Mouse (Mus musculus): Measurements from ENCODE around the gene 9430015G10Rik.

GRCm38 (mm10) chr4:156097770-156098366, 11.9 kb upstream of the 9430015G10Rik start:
- TF ChIP-seq CTCF (IDR thresholded peaks at IDR 0.05; ENCODE audit: low read depth) (no peak), EP300 (IDR thresholded peaks at IDR 0.05; ENCODE audit: low read depth) (no peak)
